Mouse (Mus musculus): ENCODE measurements around the gene Arid1b.
A peak's percentile ranks its signal among the peaks of the same experiment; 100 is the strongest.

Gene Arid1b

DNA sequence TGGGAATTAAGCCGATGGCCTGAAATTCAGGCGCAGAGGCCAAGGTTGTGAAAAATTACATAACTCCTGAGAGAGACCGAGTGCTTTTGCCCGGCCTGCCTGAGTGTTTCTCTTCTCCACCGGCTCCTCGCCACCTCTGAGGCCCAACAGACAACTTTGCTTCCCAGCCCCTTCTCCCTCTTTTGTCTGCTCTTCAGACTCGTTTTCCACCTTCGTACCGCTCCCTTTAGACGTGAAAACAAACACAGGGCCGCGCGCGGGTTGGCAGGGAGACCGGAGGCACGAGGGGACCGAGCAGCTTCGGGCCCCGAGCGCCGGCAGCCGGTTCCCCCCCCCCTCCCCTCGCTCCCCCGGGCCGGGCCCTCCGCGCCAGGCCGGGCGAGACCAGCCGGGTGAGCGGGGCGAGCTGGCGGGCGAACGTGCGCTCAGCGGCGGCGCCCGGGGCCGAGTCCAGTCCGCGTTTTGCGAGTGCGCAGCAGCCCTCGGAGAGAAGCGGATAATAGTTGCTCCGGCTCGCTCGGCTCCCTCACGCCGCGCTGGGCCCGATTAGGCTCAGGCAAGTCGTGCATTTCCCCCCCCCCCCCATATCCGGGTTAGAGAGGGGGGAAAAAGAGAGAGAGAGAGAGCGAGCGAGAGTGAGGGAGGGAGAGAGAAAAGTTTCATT lies at the start of gene Arid1b:
Gene Arid1b (plus strand): TSS at position 493 of the 664 bp plus-strand sequence.
- peak; percentile 89 for DNase-seq (ENCODE audit: low spot score)

DNA sequence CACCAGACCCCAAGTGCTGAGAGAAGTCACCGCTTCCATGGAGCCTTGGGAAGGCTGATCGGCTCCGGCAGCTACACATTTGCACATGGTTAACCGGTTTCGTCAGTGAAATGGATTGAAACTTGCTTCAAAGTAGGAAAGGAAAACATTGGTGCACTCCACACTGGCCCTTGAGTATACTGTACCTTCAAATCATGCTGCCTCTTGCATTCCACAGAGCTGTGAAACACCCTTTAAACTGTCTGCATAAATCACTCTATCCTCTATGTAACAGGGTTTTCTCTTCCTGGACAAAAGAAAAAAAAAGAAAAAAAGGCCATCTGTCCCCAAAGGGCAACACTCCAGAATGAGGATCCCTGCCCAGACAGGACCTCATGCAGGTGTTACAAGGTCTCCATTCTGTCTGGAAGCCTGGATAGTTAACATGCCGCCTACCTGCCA lies 48.8 kb upstream of the Arid1b start:
- peak; percentile 14 for DNase-seq (ENCODE audit: low spot score)

DNA sequence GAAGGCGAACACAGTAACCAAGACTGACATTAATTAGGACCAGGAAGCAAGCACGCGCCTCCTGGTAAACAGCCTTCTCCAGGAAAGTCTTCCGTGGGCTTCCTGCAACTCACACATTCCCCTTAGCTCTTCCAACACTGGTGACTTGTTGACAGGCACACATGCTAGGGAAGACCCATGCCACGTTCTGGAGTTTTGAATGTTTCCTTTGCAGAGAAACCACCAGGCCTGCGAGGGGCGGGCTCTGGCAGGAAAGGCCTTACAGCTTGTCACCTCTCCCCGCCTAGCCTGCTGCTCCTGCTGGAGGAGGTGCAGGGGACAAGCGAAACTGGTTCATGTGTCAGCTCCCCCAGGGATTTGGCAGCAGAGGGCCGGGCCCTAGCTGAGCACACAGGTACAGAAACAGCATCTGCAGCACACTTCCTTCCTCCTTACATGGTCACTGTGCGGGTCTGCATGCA lies 48.2 kb upstream of the Arid1b start:
- peak; percentile 62 for DNase-seq (ENCODE audit: low spot score)

DNA sequence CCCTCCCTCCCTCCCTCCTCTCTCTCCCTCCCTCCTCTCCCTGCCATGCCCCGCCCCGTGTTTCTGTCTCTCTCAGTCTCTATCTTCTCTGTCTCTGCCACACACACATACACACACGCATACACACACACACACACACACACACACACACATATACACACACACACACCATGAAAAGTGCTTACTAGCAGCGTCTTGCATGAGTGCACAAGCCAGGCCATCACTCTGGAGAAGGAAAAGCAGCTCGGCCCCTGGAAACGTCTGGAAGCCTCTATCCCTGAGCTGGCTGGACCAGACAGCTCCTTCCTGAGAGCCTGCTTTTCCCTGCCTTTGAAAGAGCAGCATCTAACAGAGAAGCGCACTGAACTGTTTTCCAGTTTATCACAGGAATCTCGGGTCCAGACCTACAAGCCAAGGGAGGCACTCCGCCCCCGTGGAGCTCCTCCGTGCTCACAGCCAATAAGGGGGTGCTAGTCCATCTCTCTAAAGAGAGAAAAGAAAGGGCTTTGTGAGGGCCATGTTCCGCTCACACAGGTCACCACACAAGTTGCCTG lies 47.6 kb upstream of the Arid1b start:
- DNase-seq (ENCODE audit: low spot score), result peak; percentile 41

DNA sequence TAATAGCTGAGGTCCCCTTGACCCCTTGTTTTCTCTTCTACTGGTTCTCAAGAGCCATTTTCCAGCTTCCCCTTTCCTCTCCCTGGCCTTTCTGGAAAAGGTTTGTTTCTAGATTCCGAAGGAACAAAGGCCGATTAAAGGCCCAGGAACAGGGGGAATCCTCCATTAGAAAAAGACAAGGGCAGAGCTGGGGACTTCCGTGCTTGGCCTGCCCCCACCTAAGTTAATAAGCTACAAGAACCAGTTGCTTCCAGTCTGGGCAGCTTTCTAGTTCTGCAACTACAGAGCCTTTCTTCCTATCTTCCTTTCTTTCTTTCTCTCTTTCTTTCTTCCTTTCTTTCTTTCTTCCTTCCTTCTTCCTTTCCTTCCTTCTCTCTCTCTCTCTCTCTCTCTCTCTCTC lies 47.1 kb upstream of the Arid1b start:
- DNase-seq (ENCODE audit: low spot score), result peak; percentile 12

DNA sequence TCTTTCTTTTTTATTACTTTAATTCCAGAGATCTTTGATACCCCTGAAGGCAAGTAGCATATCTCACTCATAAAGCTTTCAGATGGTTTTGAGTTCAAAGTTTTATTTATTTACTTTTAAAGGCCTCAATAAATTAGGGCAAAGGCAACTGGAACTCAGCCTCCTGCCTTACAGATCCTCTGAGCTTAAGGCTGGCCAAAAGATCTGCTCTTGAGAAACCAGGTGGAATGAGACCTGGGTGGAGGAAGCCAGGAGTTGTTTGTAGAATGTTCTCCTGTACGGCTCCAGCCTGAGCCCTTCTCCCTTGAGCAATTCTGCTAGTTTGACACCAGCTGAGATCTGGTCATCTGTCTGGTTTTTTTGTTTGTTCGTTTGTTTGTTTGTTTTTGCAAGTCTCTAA lies 46.7 kb upstream of the Arid1b start:
- no peak for DNase-seq (ENCODE audit: low spot score)

DNA sequence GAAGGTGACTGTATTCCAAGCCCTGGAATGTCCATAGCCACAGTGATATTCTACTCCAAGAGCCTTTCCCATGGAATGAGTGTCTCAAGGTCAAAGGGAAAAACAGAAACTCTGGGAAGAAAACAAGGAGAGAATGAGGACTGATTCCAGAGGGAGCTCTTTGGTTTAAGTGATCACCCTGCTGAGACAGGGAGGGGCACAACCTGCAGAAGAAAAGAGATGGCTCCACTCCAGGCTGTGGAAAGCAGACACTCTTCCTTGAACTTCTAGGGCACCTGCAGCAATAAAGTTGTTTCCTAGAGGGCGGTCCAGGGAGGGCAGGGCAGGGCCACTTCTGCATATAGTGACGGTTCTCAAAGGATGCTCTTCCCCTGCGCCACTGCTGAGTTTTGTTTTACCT lies 45.6 kb upstream of the Arid1b start:
- no peak for DNase-seq (ENCODE audit: low spot score)

DNA sequence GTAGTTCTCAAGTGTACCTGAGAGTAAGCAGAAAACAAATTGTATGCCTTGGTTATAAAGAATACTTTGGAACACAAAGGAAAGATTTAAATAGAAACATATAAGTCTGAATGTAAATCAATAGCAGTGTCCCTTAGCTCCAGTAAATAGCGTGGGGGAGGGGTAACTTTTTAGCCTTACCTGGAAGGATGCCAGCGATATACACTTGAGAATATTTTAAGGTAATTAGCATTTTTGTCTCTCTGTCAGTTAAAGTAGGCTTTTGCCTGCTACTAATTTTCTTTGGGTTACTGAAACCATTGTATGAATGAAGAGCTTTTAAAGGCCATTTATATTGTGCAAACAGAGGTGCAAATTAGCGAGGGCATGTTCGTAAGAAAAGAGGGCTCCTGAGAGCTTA lies 39.7 kb upstream of the Arid1b start:
- no peak for DNase-seq (ENCODE audit: low spot score)

DNA sequence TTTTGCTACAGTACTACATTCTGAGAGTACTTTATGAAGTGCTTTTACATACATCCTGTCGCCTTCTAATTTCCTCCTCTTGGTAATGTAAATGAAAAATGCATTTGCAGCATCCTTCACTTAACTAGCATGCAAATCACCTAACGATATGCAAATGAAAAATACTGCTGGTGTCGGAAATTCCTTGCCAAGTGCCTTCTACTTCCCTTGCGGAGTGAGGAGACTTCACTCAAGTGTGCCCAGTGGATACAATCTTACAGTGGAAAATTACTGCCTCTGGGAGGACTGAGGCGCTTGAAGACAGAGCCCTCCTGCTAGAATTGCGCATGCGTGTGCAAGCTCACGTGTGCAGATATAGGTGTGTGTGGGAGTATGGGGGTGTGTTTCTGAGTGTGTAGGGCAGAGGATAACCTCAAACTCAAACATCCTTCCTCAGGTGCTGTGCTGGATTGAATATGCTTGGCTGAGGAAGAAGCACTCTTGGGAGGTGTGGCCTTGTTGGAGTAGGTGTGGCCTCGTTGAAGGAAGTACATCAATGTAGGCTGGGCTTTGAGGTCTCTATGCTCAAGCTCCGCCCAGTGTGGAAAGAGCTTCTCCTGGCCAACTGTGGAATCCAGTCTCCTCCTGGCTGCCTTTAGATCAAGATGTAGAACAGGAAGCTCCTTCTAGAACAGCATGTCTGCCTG lies 29.8 kb upstream of the Arid1b start:
- DNase-seq (ENCODE audit: low spot score), result no peak

DNA sequence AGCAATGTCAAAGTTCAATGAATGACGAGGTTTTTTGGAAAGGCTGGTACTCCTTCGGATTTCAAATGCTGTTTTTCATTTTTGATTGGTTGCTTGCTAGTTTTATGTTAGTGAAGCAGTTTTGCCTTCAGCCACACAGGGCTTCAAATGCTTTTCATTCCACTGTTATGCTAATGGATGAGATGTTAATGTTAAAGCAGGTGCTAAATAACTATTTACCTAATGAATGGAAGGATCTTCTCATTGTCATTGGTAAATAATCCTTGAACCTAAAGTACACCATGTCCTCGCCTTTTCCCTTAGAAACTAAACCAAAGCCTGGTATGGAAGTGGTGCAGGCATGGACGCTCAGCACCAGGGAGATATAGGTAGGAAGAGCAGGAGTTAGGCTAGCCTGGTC lies 26.9 kb upstream of the Arid1b start:
- no peak for DNase-seq (ENCODE audit: low spot score)

DNA sequence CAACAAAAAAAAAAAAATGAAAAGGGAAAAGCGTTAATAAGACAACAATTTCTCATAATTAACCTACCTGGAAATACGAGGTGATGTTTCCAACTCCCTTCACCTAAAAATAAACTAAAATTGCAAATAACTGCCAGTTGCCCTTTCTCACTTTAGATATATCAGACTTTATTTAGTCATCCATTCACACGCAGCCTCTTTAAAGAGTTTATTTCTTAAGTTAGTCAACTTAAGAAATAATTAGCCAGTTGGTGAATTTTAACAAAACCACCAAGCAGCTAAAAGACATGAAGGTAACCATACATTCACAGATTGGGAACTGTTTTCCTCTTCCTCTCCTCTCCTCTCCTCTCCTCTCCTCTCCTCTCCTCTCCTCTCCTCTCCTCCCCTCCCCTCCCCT lies 26.1 kb upstream of the Arid1b start:
- DNase-seq (ENCODE audit: low spot score), result no peak

DNA sequence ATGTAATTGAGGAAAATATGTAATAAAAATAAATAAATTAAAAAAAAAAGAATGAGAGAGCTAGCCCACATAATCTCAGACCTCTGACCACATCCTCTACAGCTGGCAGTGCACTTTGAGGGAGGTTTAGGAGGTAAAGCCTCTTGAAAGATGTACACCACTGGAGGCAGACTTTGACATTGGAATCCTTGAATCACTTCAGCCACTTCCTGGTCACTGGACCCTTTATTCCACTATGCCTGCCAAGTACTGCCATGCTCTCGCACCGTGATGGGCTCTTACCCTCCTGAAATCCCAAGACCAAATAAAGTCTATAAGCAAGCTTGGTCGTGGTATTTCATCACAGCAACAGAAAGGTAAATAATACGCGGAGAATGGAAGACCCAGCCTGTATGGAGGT lies 25.3 kb upstream of the Arid1b start:
- DNase-seq (ENCODE audit: low spot score), result no peak

DNA sequence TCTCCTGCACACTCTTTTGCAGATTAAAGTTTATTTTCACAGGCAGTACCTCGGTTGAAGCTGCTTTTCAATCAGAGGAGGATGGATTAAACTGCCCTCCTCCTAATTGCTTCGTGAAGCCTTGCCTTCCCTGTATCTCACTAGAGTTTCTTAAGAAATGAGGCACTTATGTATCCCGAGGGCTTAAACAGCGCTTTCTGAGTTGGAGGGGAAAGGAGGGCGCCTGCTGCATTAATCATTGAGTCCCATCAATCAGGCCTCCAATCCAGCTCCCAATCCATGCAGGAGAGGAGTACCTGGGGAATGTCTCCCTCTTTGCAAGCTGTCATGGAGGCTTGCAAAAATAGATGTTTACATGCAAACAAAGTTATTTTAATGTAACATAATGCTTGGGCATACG lies 21.9 kb upstream of the Arid1b start:
- no peak for DNase-seq (ENCODE audit: low spot score)

DNA sequence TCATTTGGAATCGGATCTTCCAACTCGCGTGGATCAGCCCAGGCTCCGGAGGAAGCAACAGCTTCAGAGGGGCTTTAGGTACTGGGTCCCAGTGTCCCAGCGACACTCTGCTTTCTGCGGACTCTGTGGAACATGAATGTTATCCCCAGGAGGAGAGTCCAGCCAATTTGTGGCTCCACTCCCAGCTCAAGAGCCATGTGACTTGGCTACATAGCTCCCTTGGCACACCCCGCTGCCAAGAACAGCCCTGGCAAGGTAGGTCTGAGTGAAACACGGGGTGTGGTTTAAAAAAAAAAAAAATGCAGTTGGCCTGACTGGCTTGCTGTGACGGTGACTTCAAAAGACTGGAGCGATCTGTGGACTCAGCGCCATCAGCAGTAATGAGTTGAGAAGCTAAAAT lies 19.4 kb upstream of the Arid1b start:
- DNase-seq (ENCODE audit: low spot score), result no peak

DNA sequence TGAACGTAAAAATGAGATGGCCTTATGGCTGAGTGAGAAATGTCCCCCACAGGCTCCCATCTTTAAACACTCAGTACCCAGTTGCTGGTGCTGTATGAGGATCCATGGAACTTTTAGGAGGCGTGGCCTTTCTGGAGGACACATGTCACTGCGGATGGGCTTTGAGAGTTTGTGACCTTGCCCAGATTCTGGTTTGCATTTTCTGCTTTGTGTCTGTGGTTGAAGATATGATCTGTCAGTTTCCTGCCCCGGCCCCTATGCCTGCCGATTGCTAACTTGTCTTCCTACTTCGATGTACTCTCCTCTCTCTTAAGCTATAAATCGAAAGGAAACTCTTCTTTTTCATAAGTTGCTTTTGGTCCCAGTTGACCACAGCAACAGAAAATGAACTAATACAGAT lies 14.0 kb upstream of the Arid1b start:
- no peak for DNase-seq (ENCODE audit: low spot score)

DNA sequence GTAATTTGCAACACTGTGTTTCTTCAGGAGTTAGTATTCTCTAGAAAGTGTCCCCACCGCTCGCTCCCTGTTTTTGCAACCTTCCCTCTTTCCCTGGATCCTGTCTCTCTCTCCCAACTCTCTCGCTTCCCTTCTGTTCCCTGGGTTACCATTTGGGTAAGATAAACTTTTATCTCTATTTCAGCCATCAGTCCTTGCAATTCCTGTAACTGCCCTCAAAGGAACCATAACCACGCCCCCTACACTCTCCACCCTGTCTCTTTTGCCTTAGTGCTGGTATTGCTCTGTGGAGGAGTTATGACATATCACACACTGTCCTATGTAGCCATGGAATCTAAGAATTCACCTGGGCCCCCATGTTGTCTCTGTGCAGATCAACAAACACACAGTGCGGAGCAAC lies 11.3 kb upstream of the Arid1b start:
- DNase-seq (ENCODE audit: low spot score), result no peak

DNA sequence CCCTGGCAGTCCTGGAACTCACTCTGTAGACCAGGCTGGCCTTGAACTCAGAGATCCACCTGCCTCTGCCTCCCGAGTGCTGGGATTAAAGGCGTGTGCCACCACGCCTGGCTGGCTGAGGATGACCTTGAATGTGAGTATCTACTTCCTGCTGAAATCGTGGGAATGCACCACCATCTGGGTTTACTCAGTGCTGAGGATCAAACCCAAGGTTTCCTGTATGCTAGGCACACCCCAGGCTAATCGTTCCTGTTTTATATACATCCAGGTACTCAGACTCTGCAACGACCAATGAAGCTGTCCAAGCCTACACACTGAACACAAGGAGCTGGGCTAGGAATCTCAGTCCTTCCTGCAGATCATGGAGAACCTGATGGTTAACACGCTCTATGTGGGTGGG lies 9.4 kb upstream of the Arid1b start:
- no peak for DNase-seq (ENCODE audit: low spot score)

DNA sequence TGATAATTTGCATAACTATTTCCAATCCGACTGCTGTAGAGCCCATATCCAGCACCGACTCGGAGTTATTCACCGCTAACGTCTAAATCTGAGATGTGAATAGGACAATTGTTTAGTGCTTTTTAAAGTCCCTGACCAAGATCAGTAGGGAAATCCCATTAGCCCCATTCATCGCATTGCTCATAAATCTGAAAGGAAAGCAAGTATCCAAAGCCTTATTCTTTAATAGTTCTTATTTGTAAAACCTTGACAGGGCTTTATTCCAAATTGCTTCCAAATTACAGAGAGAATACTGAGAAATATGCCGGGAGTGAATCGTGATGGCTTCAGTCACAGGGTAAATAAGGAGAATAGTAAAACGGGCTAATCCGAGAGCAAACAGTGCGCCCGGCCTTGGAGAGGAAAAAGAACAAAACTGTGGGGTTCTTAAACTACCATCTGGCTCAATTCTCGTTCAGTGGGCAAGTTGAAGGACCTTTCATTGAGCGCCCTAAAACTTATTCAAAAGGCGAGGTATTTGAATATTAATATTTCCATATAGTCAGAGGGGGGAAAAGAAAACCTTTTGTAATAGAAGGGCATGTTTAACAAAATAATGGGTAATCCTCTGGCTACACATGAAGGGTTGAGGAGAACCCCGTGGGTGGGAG lies 3.1 kb upstream of the Arid1b start:
- DNase-seq (ENCODE audit: low spot score), result no peak

DNA sequence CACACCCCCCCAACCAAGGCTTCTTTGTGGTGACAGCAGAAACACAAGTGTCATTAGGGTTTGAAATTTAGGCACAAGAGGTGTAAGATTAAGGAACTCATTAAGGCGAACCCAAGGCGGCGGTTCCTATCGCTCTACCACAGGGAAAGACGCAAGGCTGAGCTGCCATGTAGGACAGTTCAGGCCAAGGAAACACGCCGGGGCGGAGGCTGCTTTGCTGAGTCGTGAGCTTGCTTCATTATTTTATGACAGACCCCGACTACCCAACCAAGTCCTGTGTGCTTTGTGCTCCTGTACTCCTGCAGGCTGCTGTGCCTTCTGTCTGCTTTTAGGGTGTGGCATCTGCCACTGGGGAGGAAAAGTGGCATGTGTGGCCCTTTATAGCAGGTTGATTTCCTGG lies 2.5 kb upstream of the Arid1b start:
- no peak for DNase-seq (ENCODE audit: low spot score)

DNA sequence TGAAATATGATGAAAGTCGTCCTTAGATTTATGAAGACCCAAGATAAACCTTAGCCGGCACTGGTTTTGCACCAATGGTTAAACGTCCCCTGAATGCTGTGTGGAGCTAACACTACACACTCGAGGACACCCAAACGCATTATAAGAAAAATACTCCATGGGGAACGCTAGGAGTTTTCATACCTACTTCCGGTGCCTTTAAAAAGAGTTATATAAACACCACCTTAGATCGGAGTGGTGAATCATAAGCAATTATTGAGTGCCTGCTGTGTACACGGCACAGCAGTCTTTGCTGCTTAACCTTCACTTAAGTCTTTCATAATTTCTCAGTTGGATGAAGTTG lies 664 bp upstream of the Arid1b start:
- DNase-seq (ENCODE audit: low spot score), result peak; percentile 59

DNA sequence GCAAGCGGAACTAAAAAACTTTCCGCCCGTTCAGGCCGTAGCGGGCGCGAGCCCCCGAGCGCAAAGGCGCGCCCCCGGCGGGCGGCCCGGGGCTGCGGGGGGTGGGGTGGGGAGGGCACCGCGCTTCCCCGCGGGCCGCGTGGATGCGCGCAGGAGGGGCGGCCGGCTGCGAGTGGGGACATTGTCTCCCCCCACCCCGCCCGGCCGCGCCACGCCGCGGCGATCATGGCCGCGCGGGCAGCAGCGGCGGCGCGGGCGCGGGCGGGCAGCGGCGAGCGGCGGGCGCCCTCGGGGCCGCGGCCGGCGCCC lies 326 bp downstream of the Arid1b start:
- no peak for DNase-seq (ENCODE audit: low spot score)

DNA sequence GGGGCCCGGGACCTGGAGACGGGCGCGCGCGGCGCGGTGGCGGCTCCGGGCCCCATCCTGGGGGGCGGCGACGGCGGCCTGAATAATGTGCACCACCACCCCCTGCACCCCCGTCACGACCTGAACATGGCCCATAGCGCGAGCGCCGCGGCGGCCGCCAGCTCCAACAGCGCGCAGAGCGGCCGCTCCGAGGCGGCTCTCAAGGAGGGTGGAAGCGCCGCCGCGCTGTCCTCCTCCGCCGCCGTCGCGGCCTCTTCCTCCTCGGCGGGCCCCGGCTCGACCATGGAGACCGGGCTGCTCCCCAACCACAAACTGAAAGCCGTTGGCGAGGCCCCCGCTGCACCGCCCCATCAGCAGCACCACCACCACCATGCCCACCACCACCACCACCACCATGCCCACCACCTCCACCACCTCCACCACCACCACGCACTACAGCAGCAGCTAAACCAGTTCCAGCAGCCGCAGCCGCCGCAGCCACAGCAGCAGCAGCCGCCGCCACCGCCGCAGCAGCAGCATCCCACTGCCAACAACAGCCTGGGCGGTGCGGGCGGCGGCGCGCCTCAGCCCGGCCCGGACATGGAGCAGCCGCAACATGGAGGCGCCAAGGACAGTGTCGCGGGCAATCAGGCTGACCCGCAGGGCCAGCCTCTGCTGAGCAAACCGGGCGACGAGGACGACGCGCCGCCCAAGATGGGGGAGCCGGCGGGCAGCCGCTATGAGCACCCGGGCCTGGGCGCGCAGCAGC lies 855 bp downstream of the Arid1b start:
- DNase-seq (ENCODE audit: low spot score), result peak; percentile 76
